Mouse (Mus musculus) CH12.LX (cell line): ENCODE results near the gene Tmem206.

ENCODE experiments used
- EP300 ChIP-seq: IDR thresholded peaks from 2 replicates; pipeline ENCODE4 v1.6.1; 2011; ENCODE audit warnings: low read length, improper control_type of control experiment
- MAX ChIP-seq: IDR thresholded peaks from 2 replicates; pipeline ENCODE4 v1.6.1; 2011; ENCODE audit warnings: low read length, improper control_type of control experiment
- MXI1 ChIP-seq: IDR thresholded peaks from 2 replicates; pipeline ENCODE4 v1.6.1; 2011; ENCODE audit warnings: mild to moderate bottlenecking, low read depth, low read length, improper control_type of control experiment
- POLR2A ChIP-seq: IDR thresholded peaks from 2 replicates; pipeline ENCODE4 v1.6.1; 2011; ENCODE audit warnings: low read depth, mild to moderate bottlenecking, improper control_type of control experiment, low read length
- ZC3H11A ChIP-seq: IDR thresholded peaks from 2 replicates; pipeline ENCODE4 v1.6.1; 2012; ENCODE audit warnings: low read depth, mild to moderate bottlenecking, inconsistent platforms, low read length, improper control_type of control experiment

- no peak for TF ChIP-seq MXI1
- TF ChIP-seq MAX = no peak
- TF ChIP-seq POLR2A = no peak
- no peak for TF ChIP-seq EP300
- no peak for TF ChIP-seq ZC3H11A
Observed at GRCm38 (mm10) chr1:191303736-191304135, 22.0 kb upstream of the Tmem206 start.
